Mouse (Mus musculus): ENCODE measurements around the gene Arhgap27. TPM values are rescaled to one million over a fixed set of nuclear protein-coding genes. Genes with fewer than 3 reads are reported as not detected.

Arhgap27 gene
- polyA plus RNA-seq, 1 experiment, result 6.9 TPM

DNA sequence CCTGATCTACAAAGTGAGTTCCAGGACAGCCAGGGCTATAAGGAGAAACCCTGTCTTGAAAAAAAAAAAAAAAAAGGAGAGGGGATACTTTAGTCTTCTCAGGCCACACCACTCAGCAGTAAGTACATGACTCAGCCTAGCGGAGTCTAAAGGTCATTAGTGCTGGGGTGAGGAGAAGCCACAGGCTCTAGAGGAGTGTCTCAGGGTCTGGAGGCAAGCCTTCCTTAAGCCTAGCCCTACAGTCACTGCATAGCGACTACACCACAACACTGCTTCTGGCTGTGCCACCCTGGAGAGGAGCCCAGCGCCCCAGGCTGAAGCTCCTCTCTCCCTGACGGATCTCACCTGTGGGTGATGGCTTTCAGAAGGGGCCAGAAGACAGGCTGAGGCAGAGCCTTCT lies 33.2 kb upstream of the Arhgap27 start:
- H3K4me1 ChIP-seq (ENCODE audit: control insufficient read depth, insufficient read depth, insufficient read length, low read length), result peaks cover 4% of the 10 kb centered on the region
- no peak overlapping the region for H3K4me3 ChIP-seq (ENCODE audit: insufficient read depth, low read depth, low read length)
- H3K27ac ChIP-seq (replicated peaks; ENCODE audit: low read depth, low read length), result no peak overlapping the region

DNA sequence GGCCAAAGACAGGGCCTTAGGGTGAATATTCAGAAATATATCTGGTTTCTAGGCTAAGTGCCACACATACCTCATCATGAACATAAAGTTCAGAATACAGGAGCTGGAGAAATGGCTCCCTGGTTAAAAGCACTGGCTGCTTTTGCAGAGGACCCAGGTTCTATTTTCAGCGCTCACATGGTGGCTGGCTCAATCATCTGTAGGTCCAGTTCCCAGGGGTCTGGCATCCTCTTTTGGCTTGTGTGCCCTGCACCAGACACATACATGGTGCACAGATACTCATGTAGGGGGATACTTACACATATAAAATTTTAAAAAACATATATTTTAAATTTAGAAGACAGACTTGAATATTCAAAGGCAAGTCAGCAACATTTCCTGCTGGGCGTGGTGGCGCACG lies 32.7 kb upstream of the Arhgap27 start:
- Histone ChIP-seq H3K4me1 (ENCODE audit: control insufficient read depth, insufficient read depth, insufficient read length, low read length) (peaks cover 4% of the 10 kb centered on the region), H3K27ac (replicated peaks; ENCODE audit: low read depth, low read length) (no peak overlapping the region), H3K4me3 (ENCODE audit: insufficient read depth, low read depth, low read length) (no peak overlapping the region)

GRCm38 (mm10) chr11:103394604-103395003 lies 31.1 kb upstream of the Arhgap27 start:
- no peak overlapping the region for H3K27ac ChIP-seq (replicated peaks; ENCODE audit: low read depth, low read length)
- H3K4me3 ChIP-seq (ENCODE audit: insufficient read depth, low read depth, low read length), result no peak overlapping the region

GRCm38 (mm10) chr11:103394025-103394424 lies 30.5 kb upstream of the Arhgap27 start:
- H3K4me1 ChIP-seq (ENCODE audit: control insufficient read depth, insufficient read depth, insufficient read length, low read length), result no peaks in the 10 kb centered on the region; the same call in 1 of the 2 replicates
- H3K27ac ChIP-seq (replicated peaks; ENCODE audit: low read depth, low read length), result no peak overlapping the region
- no peak overlapping the region for H3K4me3 ChIP-seq (ENCODE audit: insufficient read depth, low read depth, low read length)

More at GRCm38 (mm10) chr11:103394604-103395003, 31.1 kb upstream of the Arhgap27 start:
- no peaks in the 10 kb centered on the region; the same call in 1 of the 2 replicates for H3K4me1 ChIP-seq (ENCODE audit: control insufficient read depth, insufficient read depth, insufficient read length, low read length)

GRCm38 (mm10) chr11:103387870-103388526 lies 24.5 kb upstream of the Arhgap27 start:
- no peak overlapping the region for H3K27ac ChIP-seq (replicated peaks; ENCODE audit: low read depth, low read length)
- H3K4me3 ChIP-seq (ENCODE audit: insufficient read depth, low read depth, low read length), result no peak overlapping the region
- H3K4me1 ChIP-seq (ENCODE audit: control insufficient read depth, insufficient read depth, insufficient read length, low read length), result peaks cover 9% of the 10 kb centered on the region

DNA sequence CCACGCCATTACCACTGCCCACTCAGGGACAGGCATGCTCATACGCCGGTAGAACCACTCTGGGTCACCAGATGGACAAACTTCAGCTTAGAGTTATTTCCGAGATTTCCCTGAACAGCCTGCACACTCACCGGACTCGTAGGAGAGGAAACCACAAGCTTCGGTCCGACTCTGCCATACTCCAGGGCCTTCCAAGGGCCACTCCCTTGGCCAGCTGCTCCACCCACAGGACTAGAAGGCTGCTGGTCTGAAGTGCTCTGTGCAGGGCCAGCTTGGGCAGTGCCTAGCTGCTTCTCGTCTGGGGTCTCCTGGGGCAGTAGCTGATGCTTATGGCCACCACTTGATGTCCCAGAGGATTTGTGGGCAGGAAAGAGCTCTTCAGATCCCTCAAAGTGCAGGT lies 23.3 kb upstream of the Arhgap27 start:
- peaks cover 14% of the 10 kb centered on the region for H3K4me1 ChIP-seq (ENCODE audit: control insufficient read depth, insufficient read depth, insufficient read length, low read length)
- no peak overlapping the region for H3K4me3 ChIP-seq (ENCODE audit: insufficient read depth, low read depth, low read length)
- no peak overlapping the region for H3K27ac ChIP-seq (replicated peaks; ENCODE audit: low read depth, low read length)

- Histone ChIP-seq H3K27ac (replicated peaks; ENCODE audit: low read depth, low read length) (peak overlapping the region; percentile 65), H3K4me1 (ENCODE audit: control insufficient read depth, insufficient read depth, insufficient read length, low read length) (peaks cover 17% of the 10 kb centered on the region; the same call in 1 of the 2 replicates), H3K4me3 (ENCODE audit: insufficient read depth, low read depth, low read length) (no peak overlapping the region)
Observed at GRCm38 (mm10) chr11:103381956-103382613, 18.6 kb upstream of the Arhgap27 start.

DNA sequence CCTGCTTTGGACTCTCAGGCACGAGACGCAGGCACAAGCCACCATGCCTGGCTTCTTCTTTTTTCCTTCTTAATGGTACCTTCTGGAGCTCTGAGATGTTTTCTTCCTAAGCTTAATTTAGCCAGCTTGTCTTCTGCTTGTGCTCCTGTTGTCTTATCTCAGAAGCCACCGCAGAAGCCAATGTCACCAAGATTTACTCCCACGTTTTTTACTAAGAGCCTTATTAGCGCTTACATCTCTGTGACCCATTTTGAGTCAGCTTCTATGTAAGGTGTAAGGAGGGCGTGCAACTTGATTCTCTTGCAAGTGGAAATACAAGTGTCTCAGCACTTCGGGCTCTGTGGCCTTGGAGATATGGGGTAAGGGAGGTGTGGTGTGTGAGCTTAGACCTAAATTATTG lies 18.0 kb upstream of the Arhgap27 start:
- no peak overlapping the region for H3K4me3 ChIP-seq (ENCODE audit: insufficient read depth, low read depth, low read length)

GRCm38 (mm10) chr11:103380460-103380859 lies 17.0 kb upstream of the Arhgap27 start:
- Histone ChIP-seq H3K27ac (replicated peaks; ENCODE audit: low read depth, low read length) (no peak overlapping the region), H3K4me1 (ENCODE audit: control insufficient read depth, insufficient read depth, insufficient read length, low read length) (peaks cover 25% of the 10 kb centered on the region; the same call in 1 of the 2 replicates), H3K4me3 (ENCODE audit: insufficient read depth, low read depth, low read length) (no peak overlapping the region)

More for the DNA sequence above, 18.0 kb upstream of the Arhgap27 start:
- peak overlapping the region; percentile 58 for H3K27ac ChIP-seq (replicated peaks; ENCODE audit: low read depth, low read length)
- H3K4me1 ChIP-seq (ENCODE audit: control insufficient read depth, insufficient read depth, insufficient read length, low read length), result peaks cover 17% of the 10 kb centered on the region; the same call in 1 of the 2 replicates

GRCm38 (mm10) chr11:103378341-103378740 lies 14.8 kb upstream of the Arhgap27 start:
- no peak overlapping the region for H3K27ac ChIP-seq (replicated peaks; ENCODE audit: low read depth, low read length)
- H3K4me1 ChIP-seq (ENCODE audit: control insufficient read depth, insufficient read depth, insufficient read length, low read length), result peaks cover 34% of the 10 kb centered on the region
- H3K4me3 ChIP-seq (ENCODE audit: insufficient read depth, low read depth, low read length), result no peak overlapping the region

GRCm38 (mm10) chr11:103375772-103376171 lies 12.3 kb upstream of the Arhgap27 start:
- Histone ChIP-seq H3K27ac (replicated peaks; ENCODE audit: low read depth, low read length) (peak overlapping the region; percentile 53), H3K4me3 (ENCODE audit: insufficient read depth, low read depth, low read length) (no peak overlapping the region)

DNA sequence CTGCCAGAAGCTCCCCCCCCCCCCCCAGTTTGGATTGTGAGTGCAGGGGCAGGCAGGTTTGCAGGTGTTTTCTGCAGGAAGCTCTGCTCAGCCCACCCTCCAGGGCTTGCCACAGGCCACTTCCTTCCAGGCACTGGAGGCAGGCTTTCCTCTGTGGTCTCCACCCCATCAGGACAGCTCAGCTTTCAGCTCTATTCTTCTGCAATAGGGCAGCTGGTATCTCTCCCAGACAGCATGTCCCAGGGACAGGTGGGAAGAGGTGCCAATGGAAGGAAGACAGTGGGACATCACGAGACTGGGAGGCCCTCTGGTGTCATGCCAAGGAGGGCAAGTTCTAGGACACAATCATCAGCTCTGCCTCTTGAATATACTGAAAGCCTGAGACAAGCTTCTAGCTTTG lies 11.8 kb upstream of the Arhgap27 start:
- Histone ChIP-seq H3K4me3 (ENCODE audit: insufficient read depth, low read depth, low read length) (no peak overlapping the region), H3K4me1 (ENCODE audit: control insufficient read depth, insufficient read depth, insufficient read length, low read length) (peaks cover 46% of the 10 kb centered on the region), H3K27ac (replicated peaks; ENCODE audit: low read depth, low read length) (peak overlapping the region; percentile 53; the same call in 1 of the 2 replicates)

More at GRCm38 (mm10) chr11:103375772-103376171, 12.3 kb upstream of the Arhgap27 start:
- peaks cover 41% of the 10 kb centered on the region for H3K4me1 ChIP-seq (ENCODE audit: control insufficient read depth, insufficient read depth, insufficient read length, low read length)

- Histone ChIP-seq H3K27ac (replicated peaks; ENCODE audit: low read depth, low read length) (peak overlapping the region; percentile 20; the same call in 1 of the 2 replicates), H3K4me3 (ENCODE audit: insufficient read depth, low read depth, low read length) (no peak overlapping the region), H3K4me1 (ENCODE audit: control insufficient read depth, insufficient read depth, insufficient read length, low read length) (peaks cover 58% of the 10 kb centered on the region)
Observed at GRCm38 (mm10) chr11:103373922-103374321, 10.4 kb upstream of the Arhgap27 start.

DNA sequence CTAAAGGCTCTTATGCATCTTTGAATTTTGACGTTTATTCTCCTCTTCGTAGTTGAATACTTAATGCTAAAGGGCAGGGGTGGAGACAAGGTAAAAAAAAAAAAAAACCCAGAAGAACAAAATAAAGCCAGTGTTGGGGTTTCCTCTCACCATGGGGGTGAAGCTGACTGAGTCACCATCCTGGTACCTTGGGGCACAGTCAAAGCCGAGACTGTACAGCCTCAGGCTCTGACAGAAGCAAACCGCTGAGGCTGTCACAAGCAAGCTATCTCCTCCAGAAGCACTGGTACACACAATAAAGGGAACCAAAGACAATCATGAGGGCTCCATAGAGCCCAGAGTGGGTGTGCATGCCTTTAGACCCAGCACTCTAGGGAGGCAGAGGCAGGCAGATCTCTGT lies 9.1 kb upstream of the Arhgap27 start:
- H3K27ac ChIP-seq (replicated peaks; ENCODE audit: low read depth, low read length), result peak overlapping the region; percentile 95; the same call in 1 of the 2 replicates
- H3K4me3 ChIP-seq (ENCODE audit: insufficient read depth, low read depth, low read length), result no peak overlapping the region
- H3K4me1 ChIP-seq (ENCODE audit: control insufficient read depth, insufficient read depth, insufficient read length, low read length), result peaks cover 60% of the 10 kb centered on the region

GRCm38 (mm10) chr11:103372068-103372467 lies 8.6 kb upstream of the Arhgap27 start:
- Histone ChIP-seq H3K27ac (replicated peaks; ENCODE audit: low read depth, low read length) (peak overlapping the region; percentile 95), H3K4me3 (ENCODE audit: insufficient read depth, low read depth, low read length) (no peak overlapping the region), H3K4me1 (ENCODE audit: control insufficient read depth, insufficient read depth, insufficient read length, low read length) (peaks cover 60% of the 10 kb centered on the region)

DNA sequence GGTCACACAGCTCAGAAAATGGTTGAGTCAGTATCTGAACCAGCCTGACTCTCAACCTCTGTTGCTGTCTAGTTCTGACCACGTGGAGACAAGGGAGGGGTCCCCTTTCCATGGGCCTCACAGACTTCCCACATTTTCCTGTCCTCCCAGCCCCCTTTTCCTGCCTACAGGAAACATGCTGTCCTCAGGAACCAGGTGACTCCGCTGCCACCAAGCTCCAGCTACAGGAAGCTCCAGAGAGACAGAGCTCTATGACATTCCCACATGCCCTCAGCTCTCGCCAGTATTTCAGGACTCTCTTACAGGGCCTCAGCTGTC lies 7.7 kb upstream of the Arhgap27 start:
- Histone ChIP-seq H3K4me3 (ENCODE audit: insufficient read depth, low read depth, low read length) (no peak overlapping the region), H3K4me1 (ENCODE audit: control insufficient read depth, insufficient read depth, insufficient read length, low read length) (peaks cover 59% of the 10 kb centered on the region), H3K27ac (replicated peaks; ENCODE audit: low read depth, low read length) (peak overlapping the region; percentile 95)

All from brown adipose tissue, adult 24 weeks (tissue).